Mouse (Mus musculus) forebrain, postnatal 0 days (tissue): ENCODE data around the gene C2cd3. TPM values are rescaled to one million over a fixed set of nuclear protein-coding genes. Genes with fewer than 3 reads are reported as not detected.

ENCODE experiments used
- ATAC-seq: fragments of 200-750 bp; cut with Nextera tagmentation; 2 replicates; pipeline ENCODE4 v1.8.0; 2017; ENCODE audit warnings: mild to moderate bottlenecking, moderate library complexity
- DNase-seq: peaks from one replicate; pipeline ENCODE4 v3.0.0-alpha.2; 2015
- H3K27ac ChIP-seq: fragments of 300-500 bp; sonication (generic); 2 replicates; pipeline ENCODE4 v1.5.1; 2014; ENCODE audit warnings: low read depth, mild to moderate bottlenecking, antibody characterized with exemption, low read length, moderate library complexity, mixed read lengths
- H3K27me3 ChIP-seq: fragments of 300-500 bp; sonication (generic); 2 replicates; pipeline ENCODE4 v1.6.1; 2014; ENCODE audit warnings: mild to moderate bottlenecking, low read length, mixed read lengths; ENCODE audit not compliant: insufficient read depth
- H3K36me3 ChIP-seq: fragments of 300-500 bp; sonication (generic); 2 replicates; pipeline ENCODE4 v1.6.1; 2014; ENCODE audit warnings: mild to moderate bottlenecking, moderate library complexity; ENCODE audit not compliant: insufficient read depth
- H3K4me1 ChIP-seq: fragments of 300-500 bp; sonication (generic); 2 replicates; pipeline ENCODE4 v1.6.1; 2014; ENCODE audit warnings: antibody characterized with exemption; ENCODE audit not compliant: insufficient read depth
- H3K4me2 ChIP-seq: fragments of 300-500 bp; sonication (generic); 2 replicates; pipeline ENCODE4 v1.6.1; 2014; ENCODE audit warnings: low read depth, mild to moderate bottlenecking, moderate library complexity
- H3K4me3 ChIP-seq: fragments of 300-500 bp; sonication (generic); 2 replicates; pipeline ENCODE4 v1.5.1; 2014; ENCODE audit warnings: low read depth, low read length, mixed read lengths
- H3K9ac ChIP-seq: fragments of 300-500 bp; sonication (generic); 2 replicates; pipeline ENCODE4 v1.6.1; 2014; ENCODE audit warnings: mild to moderate bottlenecking
- H3K9me3 ChIP-seq: fragments of 300-500 bp; sonication (generic); 2 replicates; pipeline ENCODE4 v1.6.1; 2016; ENCODE audit warnings: low read length
- CTCF ChIP-seq: sonication (generic); IDR thresholded peaks from 2 replicates; pipeline ENCODE4 v1.5.1; 2016; ENCODE audit warnings: antibody characterized with exemption, control low read depth, low read depth
- WGBS: fragments of 180-500 bp; shearing (Covaris S2); extraction: QIAGEN DNeasy Blood & Tissue Kit; methylation state at CpG from one replicate; pipeline ENCODE4 v1.1.7; 2014; 5-methylcytosine and 5-hydroxymethylcytosine counted together
- polyA plus RNA-seq: library from polyadenylated mRNA; unstranded; fragments of >200 nt; fragmentation: Nextera tagmentation; extraction: Ambion mirVana; gene quantifications from 2 replicates; pipeline ENCODE4 v1.2.1, GENCODE M21; 2015
- total RNA-seq: library from RNA; depleted of rRNA; stranded (reverse); fragments of >200 nt; gene quantifications from 2 replicates; pipeline ENCODE4 v1.2.3, GENCODE M21; 2014

Gene C2cd3
- total and polyA plus RNA-seq, 2 experiments from 2014 or later, result 8.9 to 21.8 TPM

DNA sequence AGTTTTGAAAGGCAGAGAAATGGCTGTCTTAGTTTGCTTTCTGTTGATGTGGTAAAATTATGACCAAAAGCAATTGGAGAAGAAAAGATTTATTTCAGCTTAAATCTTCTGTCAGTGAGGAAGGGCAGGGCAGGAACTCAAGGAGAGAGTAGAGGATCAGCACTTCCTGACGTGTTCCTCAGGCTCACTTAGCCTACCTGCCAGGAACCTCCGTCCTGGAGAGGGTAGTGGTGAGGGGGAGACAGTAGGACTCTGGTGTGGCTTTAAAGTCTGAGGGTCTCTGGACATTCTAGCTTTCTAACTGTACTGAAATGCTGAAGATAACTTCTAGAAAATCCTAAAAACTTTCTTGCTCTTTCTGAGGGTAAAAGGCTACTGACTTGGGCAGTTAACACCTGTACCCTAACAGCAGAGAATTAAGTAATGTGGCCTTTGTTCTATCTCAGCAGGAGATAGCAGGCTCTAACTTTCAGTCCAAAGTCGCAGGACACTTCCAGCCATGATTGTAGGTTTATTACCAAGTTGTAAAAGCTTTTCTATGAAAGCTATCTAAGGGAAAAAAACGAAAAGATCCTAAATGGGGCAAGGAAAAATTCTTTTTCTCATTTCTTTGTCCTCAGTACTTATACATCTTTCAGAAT lies 29.0 kb downstream of the C2cd3 start:
- peaks cover 33% of the 10 kb centered on the region for H3K36me3 ChIP-seq
- H3K4me2 ChIP-seq, result no peak overlapping the region
- H3K27ac ChIP-seq, result no peak overlapping the region
- no peak for TF ChIP-seq CTCF
- no peak overlapping the region for H3K9ac ChIP-seq
- H3K4me3 ChIP-seq, result no peak overlapping the region
- H3K4me1 ChIP-seq, result no peaks in the 10 kb centered on the region
- DNase-seq (no peak), ATAC-seq (no peak)
- no peaks in the 10 kb centered on the region for H3K27me3 ChIP-seq
- 75% methylated on average over 4 of the region's 4 CpGs for WGBS
- no peaks in the 10 kb centered on the region for H3K9me3 ChIP-seq

GRCm38 (mm10) chr7:100402715-100403114 lies 30.7 kb downstream of the C2cd3 start:
- H3K4me2 ChIP-seq, result no peak overlapping the region
- no peak overlapping the region for H3K9ac ChIP-seq
- no peaks in the 10 kb centered on the region for H3K9me3 ChIP-seq
- H3K4me1 ChIP-seq, result no peaks in the 10 kb centered on the region
- WGBS, result 20% methylated on average over 4 of the region's 4 CpGs
- no peak for ATAC-seq
- H3K27me3 ChIP-seq, result no peaks in the 10 kb centered on the region
- TF ChIP-seq CTCF, result no peak
- no peak for DNase-seq
- no peak overlapping the region for H3K4me3 ChIP-seq
- peaks cover 35% of the 10 kb centered on the region for H3K36me3 ChIP-seq
- H3K27ac ChIP-seq, result no peak overlapping the region

- 95% methylated on average over 5 of the region's 5 CpGs for WGBS
- no peak overlapping the region for H3K4me2 ChIP-seq
- no peak overlapping the region for H3K27ac ChIP-seq
- H3K9ac ChIP-seq, result no peak overlapping the region
- H3K27me3 ChIP-seq, result no peaks in the 10 kb centered on the region
- ATAC-seq (no peak), DNase-seq (no peak)
- H3K9me3 ChIP-seq, result no peaks in the 10 kb centered on the region
- no peak overlapping the region for H3K4me3 ChIP-seq
- peaks cover 53% of the 10 kb centered on the region for H3K36me3 ChIP-seq
- TF ChIP-seq CTCF, result no peak
- H3K4me1 ChIP-seq, result no peaks in the 10 kb centered on the region
Observed at GRCm38 (mm10) chr7:100407677-100408076, 35.6 kb downstream of the C2cd3 start.

GRCm38 (mm10) chr7:100408684-100409083 lies 36.7 kb downstream of the C2cd3 start:
- H3K4me1 ChIP-seq, result no peaks in the 10 kb centered on the region
- H3K27me3 ChIP-seq, result no peaks in the 10 kb centered on the region
- TF ChIP-seq CTCF, result no peak
- no peak overlapping the region for H3K9ac ChIP-seq
- H3K9me3 ChIP-seq, result no peaks in the 10 kb centered on the region
- no peak overlapping the region for H3K27ac ChIP-seq
- ATAC-seq (no peak), DNase-seq (no peak)
- no peak overlapping the region for H3K4me2 ChIP-seq
- 96% methylated on average over 4 of the region's 4 CpGs for WGBS
- H3K36me3 ChIP-seq, result peaks cover 59% of the 10 kb centered on the region
- H3K4me3 ChIP-seq, result no peak overlapping the region

GRCm38 (mm10) chr7:100425795-100426194 lies 53.8 kb downstream of the C2cd3 start:
- no peak overlapping the region for H3K4me3 ChIP-seq
- no peak for DNase-seq
- H3K27ac ChIP-seq, result no peak overlapping the region
- no peaks in the 10 kb centered on the region for H3K4me1 ChIP-seq
- no peak for ATAC-seq
- no peak overlapping the region for H3K9ac ChIP-seq
- no peak overlapping the region for H3K4me2 ChIP-seq
- peaks cover 61% of the 10 kb centered on the region for H3K36me3 ChIP-seq
- TF ChIP-seq CTCF, result no peak
- no peaks in the 10 kb centered on the region for H3K27me3 ChIP-seq
- 63% methylated on average over 3 of the region's 3 CpGs for WGBS
- H3K9me3 ChIP-seq, result no peaks in the 10 kb centered on the region

DNA sequence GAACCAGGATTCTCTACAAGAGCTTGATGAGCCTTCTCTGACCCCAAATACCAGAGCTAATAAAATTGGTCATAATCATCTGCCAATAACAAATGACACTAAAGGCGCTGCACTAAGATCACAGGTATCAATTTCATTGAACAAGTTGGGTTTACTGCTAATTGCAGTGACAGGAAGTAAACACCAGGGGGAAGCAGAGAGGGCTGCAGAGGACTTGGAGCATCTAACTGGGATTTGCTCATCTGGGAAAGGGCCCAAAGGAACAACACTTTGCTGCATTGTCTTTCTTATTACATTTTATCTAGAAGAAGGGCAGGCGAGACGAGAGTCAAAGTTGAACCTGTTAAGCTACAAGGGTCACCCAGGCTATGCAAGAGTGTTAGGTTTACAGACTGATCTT lies 57.1 kb downstream of the C2cd3 start:
- no peaks in the 10 kb centered on the region for H3K9me3 ChIP-seq
- TF ChIP-seq CTCF, result peak; percentile 94
- H3K9ac ChIP-seq, result no peak overlapping the region
- peaks cover 77% of the 10 kb centered on the region for H3K36me3 ChIP-seq
- ATAC-seq (no peak), DNase-seq (peak; percentile 61)
- H3K4me2 ChIP-seq, result no peak overlapping the region
- H3K27me3 ChIP-seq, result no peaks in the 10 kb centered on the region
- H3K4me1 ChIP-seq, result no peaks in the 10 kb centered on the region
- H3K27ac ChIP-seq, result no peak overlapping the region
- H3K4me3 ChIP-seq, result no peak overlapping the region
- 58% methylated on average over 3 of the region's 3 CpGs for WGBS

DNA sequence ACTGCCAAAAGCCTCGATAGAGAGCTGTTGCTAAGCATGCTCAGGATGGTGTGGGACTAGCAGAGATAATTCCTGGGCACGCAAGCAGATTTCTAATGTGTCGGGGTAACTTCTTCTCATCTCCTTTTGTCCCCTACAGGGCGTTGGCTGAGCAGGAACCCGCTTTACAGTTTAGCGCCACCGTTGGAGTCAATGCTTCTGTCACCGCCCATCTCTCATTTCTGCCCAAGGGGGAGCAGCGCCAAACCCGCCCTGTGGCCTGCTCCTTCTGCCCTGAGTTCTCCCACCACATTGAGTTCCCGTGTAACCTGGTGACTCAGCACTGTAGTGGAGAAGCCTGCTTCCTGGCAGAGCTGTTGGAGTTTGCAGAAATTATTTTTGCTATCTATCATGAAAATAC lies 57.9 kb downstream of the C2cd3 start:
- Histone ChIP-seq H3K4me2 (no peak overlapping the region), H3K9ac (no peak overlapping the region), H3K27me3 (no peaks in the 10 kb centered on the region), H3K9me3 (no peaks in the 10 kb centered on the region), H3K36me3 (peaks cover 69% of the 10 kb centered on the region), H3K27ac (no peak overlapping the region), H3K4me3 (no peak overlapping the region), H3K4me1 (no peaks in the 10 kb centered on the region)
- DNase-seq, result no peak
- no peak for TF ChIP-seq CTCF
- WGBS, result 88% methylated on average over 11 of the region's 11 CpGs
- ATAC-seq, result no peak
